Mouse (Mus musculus) thymus, postnatal 36 days (tissue): ENCODE measurements at regions not wholly inside any gene's neighbourhood (a gene's known extent, or its start where the extent isn't known, plus 50 kb on each side); places are given as distances from the start of the nearest gene placed in this dataset.
A peak's percentile ranks its signal among the peaks of the same experiment; 100 is the strongest.

Experiments
- DNase-seq, 2 experiments: peaks; one replicate each; pipeline ENCODE4 v3.0.0; 2022; ENCODE audit warnings: mixed read lengths in 2 of 2

- no peak for DNase-seq
Measured at GRCm38 (mm10) chr10:98665936-98666505, 248.2 kb upstream of the Atp2b1 start.

- no peak for DNase-seq
Measured at GRCm38 (mm10) chr10:98667728-98668127, 246.5 kb upstream of the Atp2b1 start.

- no peak for DNase-seq
Measured at GRCm38 (mm10) chr10:98674131-98674530, 240.1 kb upstream of the Atp2b1 start.

DNA sequence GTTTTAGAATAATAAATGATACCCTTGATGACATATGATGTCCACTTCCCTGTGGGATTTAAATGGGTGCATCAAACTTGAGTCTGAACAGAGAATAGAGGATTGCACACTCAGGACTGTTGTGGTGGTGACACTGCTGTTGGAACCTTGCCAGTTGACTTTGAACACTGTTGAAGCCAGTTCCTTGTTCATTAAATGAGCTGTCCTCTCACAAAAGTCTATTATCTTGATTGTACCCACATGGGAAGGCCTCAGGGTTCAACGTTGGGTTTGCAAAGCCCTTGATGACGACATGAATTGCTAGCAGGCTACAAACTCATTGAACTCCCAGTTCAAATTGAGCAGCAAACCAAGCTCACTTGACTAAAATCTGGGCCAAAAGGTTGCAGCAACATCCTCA is 237.3 kb upstream of the Atp2b1 start:
- no peak for DNase-seq

GRCm38 (mm10) chr10:98678234-98678633 is 236.0 kb upstream of the Atp2b1 start:
- DNase-seq: no peak

DNA sequence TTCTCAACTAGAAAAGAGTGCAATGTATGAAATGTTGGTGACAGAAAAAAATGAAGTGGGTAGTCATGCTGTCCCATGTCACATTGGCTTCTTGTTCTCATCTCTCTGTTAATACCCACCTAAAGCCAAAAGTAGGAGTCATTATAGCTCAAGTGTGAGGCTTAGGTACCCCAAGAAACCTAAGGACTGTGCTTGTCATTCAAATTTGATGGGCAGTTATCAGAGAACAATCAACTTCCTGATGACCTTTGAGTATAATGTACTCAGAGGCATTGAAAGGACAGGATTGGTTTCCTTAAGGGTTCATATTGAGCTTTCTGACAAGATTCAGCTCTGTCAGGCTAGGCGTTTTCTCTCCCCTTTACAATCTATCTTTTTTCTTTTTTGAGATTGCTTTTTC is 231.8 kb upstream of the Atp2b1 start:
- DNase-seq: no peak

DNA sequence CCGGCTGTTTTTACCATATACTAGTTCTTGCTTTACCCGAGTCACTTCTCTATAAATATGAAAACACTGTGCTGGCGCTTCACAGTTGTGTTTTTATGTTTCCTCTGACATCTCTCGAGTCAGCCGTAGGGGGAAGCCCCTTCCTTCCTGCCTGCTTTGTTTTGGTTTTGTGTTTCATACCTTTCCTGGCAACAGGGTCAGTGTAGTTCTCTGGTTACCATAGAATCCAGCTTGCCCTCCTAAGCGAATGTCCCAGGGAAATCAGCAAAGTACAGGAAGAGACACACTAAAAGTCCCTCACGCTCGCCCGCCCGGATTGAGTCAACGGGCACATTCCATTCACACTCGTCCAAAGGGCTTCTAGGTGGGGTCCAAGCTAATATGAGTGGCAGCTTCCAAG is 230.0 kb upstream of the Atp2b1 start:
- DNase-seq: peak; percentile 10 to 12

- no peak for DNase-seq
Measured at GRCm38 (mm10) chr10:98684707-98685106, 229.5 kb upstream of the Atp2b1 start.

- no peak for DNase-seq
Measured at GRCm38 (mm10) chr10:98685739-98686138, 228.5 kb upstream of the Atp2b1 start.

GRCm38 (mm10) chr10:98686370-98686769 is 227.8 kb upstream of the Atp2b1 start:
- DNase-seq: no peak

GRCm38 (mm10) chr10:98691816-98692215 is 222.4 kb upstream of the Atp2b1 start:
- no peak for DNase-seq

- no peak for DNase-seq
Measured at GRCm38 (mm10) chr10:98694690-98695370, 219.4 kb upstream of the Atp2b1 start.

- no peak for DNase-seq
Measured at GRCm38 (mm10) chr10:98695371-98695725, 218.9 kb upstream of the Atp2b1 start.

- DNase-seq: no peak
Measured at GRCm38 (mm10) chr10:98697866-98698265, 216.3 kb upstream of the Atp2b1 start.

DNA sequence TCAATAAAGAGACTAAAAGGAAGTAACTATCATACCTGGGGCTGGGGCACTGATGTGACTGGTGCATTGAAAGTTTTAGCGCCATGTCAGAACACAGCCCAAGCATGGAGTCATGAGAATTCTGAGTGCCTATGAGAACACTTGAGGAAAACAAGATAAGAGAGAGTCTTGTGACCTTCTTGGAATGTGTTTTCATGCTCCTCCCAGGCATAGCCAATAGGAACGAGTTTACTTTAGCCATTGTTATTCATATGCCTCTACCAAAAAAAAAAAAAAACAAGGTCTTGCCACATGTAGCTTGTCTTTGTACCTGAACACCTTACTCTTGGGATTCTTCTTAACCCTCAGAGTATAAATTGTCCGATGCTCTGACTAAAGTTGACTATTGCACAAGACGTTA is 214.6 kb upstream of the Atp2b1 start:
- DNase-seq: no peak

GRCm38 (mm10) chr10:98700407-98700806 is 213.8 kb upstream of the Atp2b1 start:
- no peak for DNase-seq

DNA sequence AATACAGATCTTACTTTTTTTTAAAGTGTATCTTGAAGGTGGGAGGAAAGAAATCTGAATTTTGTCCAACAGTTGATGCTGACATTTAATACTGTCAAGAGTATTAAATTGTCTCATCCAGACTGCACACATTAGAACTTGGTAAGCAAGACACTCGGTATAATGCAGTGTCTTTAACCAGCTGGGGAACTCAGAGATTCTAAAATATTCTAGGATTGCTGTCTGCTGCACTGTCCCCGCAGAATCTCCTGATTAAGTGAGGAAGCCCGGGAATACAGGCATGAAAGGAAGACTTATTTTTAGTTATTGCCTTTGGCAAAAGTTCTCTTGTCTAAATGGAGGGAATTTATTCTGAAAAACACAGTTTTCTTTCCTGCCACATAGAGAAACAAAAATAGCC is 212.9 kb upstream of the Atp2b1 start:
- no peak for DNase-seq

DNA sequence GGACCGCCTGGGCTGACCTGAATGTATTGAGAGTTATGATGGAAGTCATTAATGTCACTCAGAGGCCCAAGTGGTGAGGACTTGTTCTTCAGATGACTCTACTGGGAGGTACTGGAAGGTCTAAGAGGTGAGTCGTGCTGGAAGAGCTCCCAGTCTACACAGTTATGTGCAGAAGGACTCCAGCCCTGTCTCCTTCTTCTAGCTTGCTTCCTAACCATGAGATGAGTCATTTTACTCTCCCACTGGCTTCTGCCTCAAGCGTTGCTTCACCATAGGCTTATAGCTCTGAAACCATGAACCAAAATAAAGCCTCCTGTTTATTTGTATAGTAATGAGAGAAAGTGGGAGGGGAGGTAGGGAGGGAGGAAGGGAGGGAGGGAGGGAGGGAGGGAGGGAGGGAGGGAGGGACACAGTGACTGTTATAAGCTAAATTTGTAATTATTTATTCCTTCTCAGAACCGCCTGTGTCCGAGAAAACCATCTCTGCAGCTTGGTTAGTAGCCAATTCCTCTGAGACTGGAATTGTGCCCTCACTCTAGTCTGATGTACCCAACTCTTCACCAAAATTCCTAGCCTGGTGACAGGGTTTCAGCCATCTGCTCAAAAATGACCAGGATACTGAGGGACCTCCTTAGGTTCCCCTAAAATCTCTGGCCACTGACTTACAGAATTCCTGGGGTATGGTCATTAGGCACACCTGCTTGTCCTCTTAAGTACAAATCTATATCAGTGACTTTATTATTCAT is 211.6 kb upstream of the Atp2b1 start:
- no peak for DNase-seq

DNA sequence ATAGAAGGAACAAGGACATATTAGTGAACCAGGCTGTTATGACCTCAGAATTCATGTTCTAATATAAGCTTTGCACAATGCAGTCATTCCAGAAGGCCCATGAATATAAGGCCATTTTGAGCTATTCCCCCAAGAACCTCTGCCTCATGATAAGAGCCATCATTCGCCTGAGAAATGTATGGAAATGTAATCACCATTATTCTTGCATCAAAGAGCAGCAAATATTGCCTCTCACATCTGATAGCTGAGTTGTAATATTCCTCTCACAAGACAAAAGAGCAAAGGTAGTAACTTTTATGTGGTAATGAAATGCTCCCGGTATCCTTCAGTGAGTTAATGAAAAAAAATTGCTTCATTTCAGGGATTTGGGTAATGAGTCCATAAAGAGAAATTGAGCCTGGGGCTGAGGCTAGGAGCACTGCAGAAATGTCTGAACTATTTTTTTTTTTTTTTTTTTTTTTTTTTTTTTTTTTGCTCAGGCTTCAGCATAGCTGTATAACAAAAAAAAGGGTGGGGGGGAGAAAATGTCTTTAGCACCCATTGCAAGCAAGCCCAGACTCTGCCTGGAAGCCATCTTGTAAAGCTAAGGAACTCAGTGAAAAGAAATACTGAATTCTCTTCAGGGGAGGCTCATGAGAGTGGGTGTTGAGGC is 210.4 kb upstream of the Atp2b1 start:
- DNase-seq: no peak

GRCm38 (mm10) chr10:98704559-98704958 is 209.6 kb upstream of the Atp2b1 start:
- DNase-seq: no peak

GRCm38 (mm10) chr10:98717856-98718255 is 196.3 kb upstream of the Atp2b1 start:
- DNase-seq: no peak

GRCm38 (mm10) chr10:98718706-98719105 is 195.5 kb upstream of the Atp2b1 start:
- DNase-seq: no peak

DNA sequence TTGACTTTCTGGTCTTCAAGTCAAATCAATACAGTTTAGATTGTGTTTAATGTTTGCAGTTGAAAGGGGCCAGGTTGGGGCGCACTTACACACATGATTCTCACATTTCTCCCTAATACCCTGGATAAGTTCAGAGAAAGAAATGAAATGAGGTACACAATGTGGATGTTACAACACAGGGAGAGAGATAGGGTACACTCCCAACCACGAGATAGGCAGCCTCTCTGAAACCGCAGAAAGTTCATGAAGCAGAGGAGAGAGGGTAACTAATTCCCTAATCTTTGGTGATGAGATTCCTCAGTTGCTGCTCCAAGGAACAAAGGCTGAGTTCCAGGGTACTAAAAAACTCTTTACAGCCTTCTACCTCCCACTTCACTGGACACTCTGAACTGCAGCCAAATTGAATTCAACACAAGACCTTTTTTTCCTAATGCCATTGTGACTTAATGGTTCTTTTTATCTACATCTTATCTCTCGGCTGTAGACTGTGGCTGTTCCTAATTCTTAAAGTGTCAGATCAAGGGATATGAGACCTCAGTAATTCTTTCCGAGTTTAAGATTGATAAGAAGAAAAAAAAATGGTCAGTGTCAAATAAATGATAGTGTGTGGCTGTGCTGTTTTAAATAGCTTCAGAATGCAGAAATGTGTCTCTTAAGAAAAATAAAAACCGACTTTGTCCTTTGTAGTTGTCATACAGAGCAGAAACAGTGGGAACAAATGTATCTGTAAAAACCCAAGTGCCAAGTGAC is 193.8 kb upstream of the Atp2b1 start:
- no peak for DNase-seq
